Mouse (Mus musculus): ENCODE results near the gene Abtb1. TPM values are rescaled to one million over a fixed set of nuclear protein-coding genes. Genes with fewer than 3 reads are reported as not detected.

Abtb1 gene
- polyA plus RNA-seq, 1 experiment from 2014 or later: 28.8 TPM

- Histone ChIP-seq H3K27ac (no peak overlapping the region), H3K9me3 (no peaks in the 10 kb centered on the region), H3K4me1 (peaks cover 18% of the 10 kb centered on the region), H3K4me2 (replicated peaks) (no peak overlapping the region), H3K36me3 (peaks cover 40% of the 10 kb centered on the region), H3K4me3 (no peak overlapping the region), H3K9ac (no peak overlapping the region), H3K27me3 (no peaks in the 10 kb centered on the region)
- WGBS: 94% methylated on average over 10 of the region's 10 CpGs
- no peak for ATAC-seq (ENCODE audit: insufficient number of reproducible peaks, insufficient read depth, low FRiP score, low TSS enrichment)
Measured at GRCm38 (mm10) chr6:88838613-88839012, 3.2 kb downstream of the Abtb1 start.

GRCm38 (mm10) chr6:88837999-88838398 lies 3.8 kb downstream of the Abtb1 start:
- Histone ChIP-seq H3K27me3 (no peaks in the 10 kb centered on the region), H3K4me2 (replicated peaks) (no peak overlapping the region), H3K9me3 (no peaks in the 10 kb centered on the region), H3K4me1 (peaks cover 15% of the 10 kb centered on the region), H3K9ac (no peak overlapping the region), H3K4me3 (no peak overlapping the region), H3K36me3 (peaks cover 40% of the 10 kb centered on the region), H3K27ac (no peak overlapping the region)
- no peak for ATAC-seq (ENCODE audit: insufficient number of reproducible peaks, insufficient read depth, low FRiP score, low TSS enrichment)
- WGBS: 85% methylated on average over 12 of the region's 12 CpGs

DNA sequence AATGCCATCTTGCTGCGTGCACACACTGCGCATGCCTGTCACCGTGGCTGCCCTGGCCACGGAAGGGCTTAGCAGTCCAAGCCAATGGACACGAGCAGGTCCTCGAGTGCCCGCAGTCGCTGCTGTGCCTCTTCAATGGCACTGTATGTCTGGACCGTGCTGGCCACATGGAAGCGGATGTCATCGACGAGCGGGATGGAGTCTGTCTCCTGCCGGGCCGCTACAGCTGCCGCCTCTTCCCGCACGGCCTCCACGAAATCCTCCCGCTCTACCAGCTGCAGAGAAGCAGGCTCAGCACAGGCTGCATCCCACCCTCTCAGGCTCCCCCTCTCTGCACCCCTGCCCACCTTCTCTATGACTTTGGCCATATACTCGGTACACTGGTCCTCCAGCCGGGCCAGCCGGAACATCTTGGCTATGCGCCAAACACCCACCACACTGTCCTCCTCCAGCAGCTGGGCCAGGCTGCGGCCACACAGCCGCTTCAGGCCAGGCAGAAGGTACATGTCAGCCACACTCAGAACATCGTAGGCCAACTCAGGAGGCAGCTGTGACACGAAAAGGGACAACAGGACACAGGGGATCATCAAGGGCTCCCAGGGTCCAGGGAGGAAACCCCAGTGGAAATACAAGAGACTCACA lies 5.5 kb downstream of the Abtb1 start:
- H3K9me3 ChIP-seq: no peaks in the 10 kb centered on the region
- H3K4me3 ChIP-seq: no peak overlapping the region
- peaks cover 14% of the 10 kb centered on the region for H3K4me1 ChIP-seq
- no peak overlapping the region for H3K27ac ChIP-seq
- 92% methylated on average over 28 of the region's 28 CpGs for WGBS
- no peak overlapping the region for H3K9ac ChIP-seq
- H3K27me3 ChIP-seq: no peaks in the 10 kb centered on the region
- H3K36me3 ChIP-seq: peaks cover 40% of the 10 kb centered on the region
- H3K4me2 ChIP-seq (replicated peaks): no peak overlapping the region
- no peak for ATAC-seq (ENCODE audit: insufficient number of reproducible peaks, insufficient read depth, low FRiP score, low TSS enrichment)

DNA sequence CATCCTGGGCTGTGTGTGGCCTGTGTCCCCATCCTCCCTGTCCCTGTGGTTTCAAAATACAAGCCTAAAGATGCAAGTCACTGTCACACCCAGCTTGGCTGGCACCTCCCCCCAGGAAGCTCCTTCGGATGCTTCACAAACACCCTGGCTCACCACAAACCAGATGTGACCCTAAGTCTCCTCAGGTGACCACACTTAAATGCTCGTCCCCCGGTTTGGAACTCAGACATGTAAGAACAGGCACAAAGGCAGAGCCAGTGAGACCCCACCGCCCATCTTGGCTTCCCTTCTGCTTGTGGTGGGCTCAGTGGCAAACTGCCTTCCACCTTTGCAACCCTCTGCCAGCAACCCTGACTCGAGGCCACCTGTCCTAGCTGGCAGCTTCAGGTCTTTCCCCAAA lies 6.7 kb downstream of the Abtb1 start:
- no peak for ATAC-seq (ENCODE audit: insufficient number of reproducible peaks, insufficient read depth, low FRiP score, low TSS enrichment)
- H3K4me1 ChIP-seq: 0 out of 2 replicates have a peak, but pooled peaks cover 4% of the 10 kb centered on the region
- H3K27me3 ChIP-seq: no peaks in the 10 kb centered on the region
- no peak overlapping the region for H3K27ac ChIP-seq
- no peak overlapping the region for H3K4me3 ChIP-seq
- H3K36me3 ChIP-seq: peaks cover 40% of the 10 kb centered on the region
- 57% methylated on average over 5 of the region's 5 CpGs for WGBS
- no peak overlapping the region for H3K4me2 ChIP-seq (replicated peaks)
- H3K9me3 ChIP-seq: no peaks in the 10 kb centered on the region
- no peak overlapping the region for H3K9ac ChIP-seq

DNA sequence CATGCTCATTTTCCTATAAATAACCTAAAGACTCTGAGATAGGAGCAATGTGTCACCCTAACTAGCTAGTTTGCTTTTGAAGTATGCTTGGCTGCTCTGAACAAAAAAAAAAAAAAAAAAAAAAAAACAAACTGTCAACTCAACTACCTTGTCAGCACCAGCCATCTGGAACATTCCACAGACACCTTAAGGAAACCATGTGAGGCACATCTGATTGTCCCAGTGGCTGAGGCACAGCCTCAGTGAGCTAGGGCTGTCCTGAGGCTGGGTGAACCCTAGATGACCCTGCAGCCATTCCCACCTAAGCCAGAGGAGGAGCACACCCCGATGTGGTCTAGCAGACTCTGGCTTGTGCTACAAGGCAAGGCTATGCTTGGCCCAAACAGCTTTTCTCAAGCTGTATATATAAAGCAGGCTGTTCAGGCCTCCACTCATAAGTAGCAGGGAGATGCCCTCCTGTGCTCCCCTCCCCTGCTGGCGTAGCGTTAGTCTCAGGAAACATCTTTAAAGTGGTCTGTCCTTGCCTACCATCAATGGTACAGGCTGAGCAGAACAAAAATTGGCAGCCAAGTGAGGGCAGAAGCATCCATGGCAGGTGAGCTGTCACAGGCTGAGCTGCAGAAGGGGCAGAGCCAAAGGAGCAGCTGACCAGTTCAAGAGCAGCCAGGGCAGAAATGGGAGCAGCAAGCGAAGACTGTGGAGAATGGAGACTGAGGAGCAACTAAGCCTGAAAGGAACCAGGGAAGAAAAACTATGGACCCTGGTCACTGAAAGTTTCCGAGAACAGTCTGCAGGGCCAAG lies 8.2 kb downstream of the Abtb1 start:
- H3K36me3 ChIP-seq: peaks cover 31% of the 10 kb centered on the region
- H3K27ac ChIP-seq: no peak overlapping the region
- no peaks in the 10 kb centered on the region for H3K9me3 ChIP-seq
- H3K4me2 ChIP-seq (replicated peaks): no peak overlapping the region
- 0 out of 2 replicates have a peak, but pooled peaks cover 4% of the 10 kb centered on the region for H3K4me1 ChIP-seq
- H3K9ac ChIP-seq: no peak overlapping the region
- no peak for ATAC-seq (ENCODE audit: insufficient number of reproducible peaks, insufficient read depth, low FRiP score, low TSS enrichment)
- WGBS: 88% methylated on average over 5 of the region's 5 CpGs
- no peaks in the 10 kb centered on the region for H3K27me3 ChIP-seq
- H3K4me3 ChIP-seq: no peak overlapping the region

- WGBS: 73% methylated on average over 5 of the region's 5 CpGs
- no peak overlapping the region for H3K9ac ChIP-seq
- no peaks in the 10 kb centered on the region for H3K9me3 ChIP-seq
- H3K27ac ChIP-seq: no peak overlapping the region
- no peaks in the 10 kb centered on the region for H3K27me3 ChIP-seq
- H3K4me2 ChIP-seq (replicated peaks): no peak overlapping the region
- H3K36me3 ChIP-seq: peaks cover 22% of the 10 kb centered on the region
- H3K4me1 ChIP-seq: 0 out of 2 replicates have a peak, but pooled peaks cover 4% of the 10 kb centered on the region
- H3K4me3 ChIP-seq: no peak overlapping the region
- no peak for ATAC-seq (ENCODE audit: insufficient number of reproducible peaks, insufficient read depth, low FRiP score, low TSS enrichment)
Measured at GRCm38 (mm10) chr6:88832663-88833062, 9.1 kb downstream of the Abtb1 start.

- ATAC-seq (ENCODE audit: insufficient number of reproducible peaks, insufficient read depth, low FRiP score, low TSS enrichment): no peak
- no peaks in the 10 kb centered on the region for H3K27me3 ChIP-seq
- H3K36me3 ChIP-seq: peaks cover 12% of the 10 kb centered on the region
- H3K9ac ChIP-seq: no peak overlapping the region
- H3K27ac ChIP-seq: no peak overlapping the region
- H3K4me3 ChIP-seq: no peak overlapping the region
- WGBS: 25% methylated on average over 8 of the region's 8 CpGs
- H3K9me3 ChIP-seq: no peaks in the 10 kb centered on the region
- no peak overlapping the region for H3K4me2 ChIP-seq (replicated peaks)
- 0 out of 2 replicates have a peak, but pooled peaks cover 11% of the 10 kb centered on the region for H3K4me1 ChIP-seq
Measured at GRCm38 (mm10) chr6:88831456-88831855, 10.3 kb downstream of the Abtb1 start.

- ATAC-seq (ENCODE audit: insufficient number of reproducible peaks, insufficient read depth, low FRiP score, low TSS enrichment): no peak
- Histone ChIP-seq H3K9ac (no peak overlapping the region), H3K27ac (no peak overlapping the region), H3K4me3 (no peak overlapping the region), H3K36me3 (no peaks in the 10 kb centered on the region), H3K27me3 (no peaks in the 10 kb centered on the region), H3K9me3 (no peaks in the 10 kb centered on the region), H3K4me1 (0 out of 2 replicates have a peak, but pooled peaks cover 12% of the 10 kb centered on the region), H3K4me2 (replicated peaks) (no peak overlapping the region)
- WGBS: 89% methylated on average over 6 of the region's 6 CpGs
Measured at GRCm38 (mm10) chr6:88830112-88830702, 11.6 kb downstream of the Abtb1 start.

GRCm38 (mm10) chr6:88829579-88829978 lies 12.2 kb downstream of the Abtb1 start:
- no peaks in the 10 kb centered on the region for H3K27me3 ChIP-seq
- 0 out of 2 replicates have a peak, but pooled peaks cover 12% of the 10 kb centered on the region for H3K4me1 ChIP-seq
- no peaks in the 10 kb centered on the region for H3K36me3 ChIP-seq
- no peaks in the 10 kb centered on the region for H3K9me3 ChIP-seq
- H3K4me3 ChIP-seq: no peak overlapping the region
- WGBS: 90% methylated on average over 4 of the region's 4 CpGs
- no peak overlapping the region for H3K27ac ChIP-seq
- no peak for ATAC-seq (ENCODE audit: insufficient number of reproducible peaks, insufficient read depth, low FRiP score, low TSS enrichment)
- H3K9ac ChIP-seq: no peak overlapping the region
- no peak overlapping the region for H3K4me2 ChIP-seq (replicated peaks)

DNA sequence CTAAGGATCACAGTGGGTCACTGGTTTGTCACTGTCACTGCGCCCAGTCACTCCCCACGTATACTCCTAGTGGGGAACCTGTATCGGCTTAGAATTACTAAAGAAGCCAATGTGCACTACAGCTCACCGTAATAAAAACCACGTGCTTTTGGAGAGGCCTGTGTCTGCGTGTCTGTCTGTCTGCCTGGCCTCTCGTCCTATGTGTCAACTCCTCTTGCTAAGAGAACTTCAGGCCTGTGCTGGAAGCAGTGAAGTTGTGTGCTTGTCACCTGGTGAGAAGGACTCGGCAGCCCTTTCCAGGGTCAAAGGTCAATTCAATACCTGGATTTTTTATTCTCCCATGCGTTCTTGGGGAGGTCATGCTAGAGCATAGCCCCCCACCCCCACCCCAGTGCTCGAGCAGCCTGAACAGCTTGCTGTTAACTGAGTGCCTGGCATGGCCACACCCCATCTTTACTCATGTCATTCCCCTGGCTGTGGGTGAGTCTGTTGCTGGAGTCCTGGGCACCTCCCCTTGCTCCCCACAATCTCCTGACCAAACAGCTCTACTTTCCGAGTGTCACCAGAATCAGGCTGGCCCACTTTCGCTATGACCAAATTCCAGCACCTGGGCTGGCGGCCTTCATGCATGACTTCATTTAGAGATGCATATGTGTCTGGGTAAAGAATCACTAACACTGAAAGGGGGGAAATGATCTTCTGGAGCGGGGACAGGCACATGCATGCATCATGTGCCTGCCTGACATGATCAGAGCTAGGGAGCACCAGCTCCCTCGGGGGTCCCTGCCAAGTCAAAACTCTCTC lies 13.4 kb downstream of the Abtb1 start:
- H3K27ac ChIP-seq: no peak overlapping the region
- H3K36me3 ChIP-seq: no peaks in the 10 kb centered on the region
- no peaks in the 10 kb centered on the region for H3K9me3 ChIP-seq
- H3K4me3 ChIP-seq: no peak overlapping the region
- no peak for ATAC-seq (ENCODE audit: insufficient number of reproducible peaks, insufficient read depth, low FRiP score, low TSS enrichment)
- H3K4me1 ChIP-seq: 0 out of 2 replicates have a peak, but pooled peaks cover 8% of the 10 kb centered on the region
- H3K27me3 ChIP-seq: no peaks in the 10 kb centered on the region
- H3K4me2 ChIP-seq (replicated peaks): no peak overlapping the region
- no peak overlapping the region for H3K9ac ChIP-seq
- 65% methylated on average over 15 of the region's 15 CpGs for whole genome bisulfite sequencing

DNA sequence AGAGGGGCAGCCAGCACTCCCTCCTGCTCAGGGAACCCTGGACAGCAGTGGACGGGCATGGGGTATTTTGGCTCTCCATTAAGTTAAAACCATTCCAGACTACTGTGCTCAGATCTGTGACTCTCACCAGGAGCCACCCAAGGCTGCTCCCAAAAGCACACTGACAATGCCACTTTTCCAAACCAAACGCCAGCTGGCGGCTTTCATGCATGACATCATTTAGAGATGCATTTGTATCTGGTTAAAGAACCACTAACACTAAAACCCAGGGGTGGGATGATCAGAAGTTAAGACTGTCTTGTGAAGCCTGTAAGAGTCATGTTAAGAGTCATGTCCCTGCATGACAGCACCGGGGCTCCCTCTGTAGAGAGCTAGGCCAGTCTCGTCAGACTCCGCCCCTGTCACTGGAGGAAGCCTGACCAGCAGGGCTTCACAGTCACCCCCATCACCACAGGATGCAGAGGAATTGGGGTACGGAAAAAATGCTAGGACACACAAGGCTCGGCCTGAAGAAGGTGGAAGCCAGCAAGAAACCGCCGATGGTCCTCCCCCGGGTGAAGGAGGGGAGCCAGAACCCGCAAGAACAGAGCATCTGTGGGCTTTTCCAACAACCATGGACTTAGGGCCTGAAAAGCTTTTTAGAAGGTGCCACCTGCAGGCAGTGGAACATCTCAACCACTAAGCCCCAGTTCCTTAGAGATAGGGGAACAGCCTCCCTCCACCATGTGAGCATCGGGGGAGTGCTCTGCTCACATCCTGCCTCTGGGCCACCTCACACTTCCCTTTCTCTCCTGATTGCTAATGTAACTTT lies 14.2 kb downstream of the Abtb1 start:
- Histone ChIP-seq H3K9ac (no peak overlapping the region), H3K9me3 (no peaks in the 10 kb centered on the region), H3K27me3 (no peaks in the 10 kb centered on the region), H3K36me3 (no peaks in the 10 kb centered on the region), H3K4me2 (replicated peaks) (no peak overlapping the region), H3K27ac (no peak overlapping the region), H3K4me1 (0 out of 2 replicates have a peak, but pooled peaks cover 8% of the 10 kb centered on the region), H3K4me3 (no peak overlapping the region)
- no peak for ATAC-seq (ENCODE audit: insufficient number of reproducible peaks, insufficient read depth, low FRiP score, low TSS enrichment)
- WGBS: 64% methylated on average over 13 of the region's 13 CpGs
